Mouse (Mus musculus) frontal cortex, postnatal 10 days (tissue): ENCODE results near the gene Nr0b2.

ENCODE experiments used
- DNase-seq, 2 experiments: peaks; one replicate each; pipeline ENCODE4 v3.0.0; 2022; ENCODE audit warnings: low spot score in 2 of 2, mixed read lengths in 1 of 2

Gene Nr0b2

GRCm38 (mm10) chr4:133605330-133605729 is 52.2 kb downstream of the Nr0b2 start:
- DNase-seq: no peak
